Mouse (Mus musculus) frontal cortex, postnatal 10 days (tissue): ENCODE results near the gene Tspan14.

Source experiments
- DNase-seq, 2 experiments: peaks; one replicate each; pipeline ENCODE4 v3.0.0; 2022; ENCODE audit warnings: low spot score in 2 of 2, mixed read lengths in 1 of 2

Tspan14 gene

GRCm38 (mm10) chr14:40952715-40953114, 13.9 kb downstream of the Tspan14 start:
- no peak for DNase-seq

DNA sequence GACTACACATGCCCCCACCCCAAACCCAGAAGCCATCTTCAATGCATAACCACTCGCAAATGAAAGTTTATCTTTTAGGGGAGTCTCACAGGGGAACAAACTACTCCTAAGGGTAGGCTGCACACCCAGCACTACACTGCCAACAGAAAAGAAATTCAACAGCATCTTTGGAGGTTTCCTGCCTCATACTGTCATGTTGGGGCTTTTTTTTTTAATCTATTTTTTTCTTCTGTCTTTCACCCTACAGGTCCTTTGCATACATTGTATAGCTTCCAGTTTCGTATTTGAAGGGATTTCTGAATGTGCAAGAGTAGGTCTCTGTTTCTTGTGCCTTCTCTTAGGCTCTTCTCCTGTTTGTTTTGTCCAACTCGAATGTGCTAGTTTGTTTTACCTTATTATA, 14.3 kb downstream of the Tspan14 start:
- DNase-seq: no peak

GRCm38 (mm10) chr14:40949730-40950614, 16.6 kb downstream of the Tspan14 start:
- DNase-seq: no peak

- DNase-seq: no peak
These were observed 17.6 kb downstream of the Tspan14 start for GRCm38 (mm10) chr14:40949047-40949446.

- no peak for DNase-seq
These were observed 18.1 kb downstream of the Tspan14 start for GRCm38 (mm10) chr14:40948522-40948921.

DNA sequence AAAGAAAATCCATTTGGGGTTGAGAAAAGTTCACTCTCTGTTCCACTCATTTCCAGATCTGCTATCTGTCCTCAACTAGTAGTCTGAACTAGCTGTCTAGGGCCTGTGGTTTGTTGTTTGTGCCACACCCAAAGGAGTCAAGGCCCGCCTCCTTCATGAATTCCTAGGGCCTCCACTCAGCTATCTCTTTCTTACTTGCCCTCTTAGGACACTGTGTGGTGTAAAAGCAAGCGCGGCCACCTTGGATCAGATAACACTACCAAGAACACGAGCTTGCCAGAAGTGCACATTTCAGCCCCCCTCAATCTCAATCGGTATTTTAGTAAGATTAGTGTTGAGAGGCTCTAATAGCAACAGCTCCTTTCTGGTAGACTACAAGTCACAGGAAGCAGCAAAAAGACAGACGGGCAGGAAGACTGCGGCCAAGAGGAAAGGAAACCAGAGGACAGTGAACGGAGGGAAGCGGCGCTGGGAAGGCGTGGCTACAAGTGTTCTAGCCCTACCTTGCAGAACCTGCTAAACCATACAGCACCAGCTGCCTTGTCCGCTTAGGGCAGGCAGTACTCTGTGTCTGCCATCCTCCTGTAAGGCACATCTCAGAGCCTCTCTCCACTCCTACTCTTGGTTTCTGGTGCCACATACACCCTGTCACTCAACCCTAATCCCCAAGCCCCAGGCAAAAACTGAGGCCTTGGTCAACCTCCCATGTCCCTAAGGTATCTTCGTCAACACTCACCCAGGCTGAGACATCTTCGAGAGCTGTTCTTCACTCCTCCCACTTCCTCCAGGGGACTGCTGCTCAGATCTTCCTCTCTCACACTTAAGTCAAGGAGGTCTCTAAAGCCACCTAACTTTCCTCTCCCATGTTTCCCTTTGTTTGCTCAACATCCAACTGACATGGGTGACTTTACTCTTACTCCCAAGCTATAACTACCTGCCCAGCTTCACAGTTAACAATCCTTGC, 18.9 kb downstream of the Tspan14 start:
- DNase-seq: no peak

DNA sequence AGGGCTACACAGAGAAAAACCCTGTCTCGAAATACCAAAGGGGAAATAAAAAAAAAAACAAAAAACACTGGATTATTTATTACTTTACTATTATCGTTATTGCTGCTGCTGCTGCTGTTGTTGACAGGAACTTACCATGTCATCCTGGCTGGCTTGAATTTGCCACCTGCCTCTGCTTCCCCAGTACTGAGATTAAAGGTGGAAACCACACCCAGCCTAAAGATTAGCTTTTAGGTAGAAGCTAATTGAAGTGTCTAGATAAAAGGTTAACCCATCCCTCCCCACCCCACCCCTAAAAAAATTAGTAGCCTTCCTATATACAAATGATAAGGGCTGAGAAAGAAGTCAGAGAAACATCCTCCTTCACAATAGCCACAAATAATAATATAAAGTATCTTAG, 22.8 kb downstream of the Tspan14 start:
- DNase-seq: no peak

DNA sequence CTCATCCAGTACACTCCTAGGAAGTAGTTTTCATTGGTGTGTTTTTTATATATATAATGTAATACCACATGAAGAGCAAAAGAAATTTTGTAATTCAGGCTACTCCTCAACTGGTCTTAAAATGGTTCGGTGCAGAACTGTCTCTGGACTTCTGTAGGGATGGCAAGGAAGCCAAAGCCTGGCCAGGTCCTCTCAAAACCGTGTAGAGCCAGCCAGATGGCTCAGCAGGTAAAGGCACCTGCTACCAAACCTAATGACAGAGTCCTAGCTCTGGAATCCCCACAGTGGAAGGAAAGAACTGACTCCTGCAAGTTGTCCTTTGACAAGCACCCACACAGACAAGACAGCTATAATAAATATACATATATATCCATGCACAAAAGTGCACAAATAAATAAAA, 24.2 kb downstream of the Tspan14 start:
- no peak for DNase-seq

DNA sequence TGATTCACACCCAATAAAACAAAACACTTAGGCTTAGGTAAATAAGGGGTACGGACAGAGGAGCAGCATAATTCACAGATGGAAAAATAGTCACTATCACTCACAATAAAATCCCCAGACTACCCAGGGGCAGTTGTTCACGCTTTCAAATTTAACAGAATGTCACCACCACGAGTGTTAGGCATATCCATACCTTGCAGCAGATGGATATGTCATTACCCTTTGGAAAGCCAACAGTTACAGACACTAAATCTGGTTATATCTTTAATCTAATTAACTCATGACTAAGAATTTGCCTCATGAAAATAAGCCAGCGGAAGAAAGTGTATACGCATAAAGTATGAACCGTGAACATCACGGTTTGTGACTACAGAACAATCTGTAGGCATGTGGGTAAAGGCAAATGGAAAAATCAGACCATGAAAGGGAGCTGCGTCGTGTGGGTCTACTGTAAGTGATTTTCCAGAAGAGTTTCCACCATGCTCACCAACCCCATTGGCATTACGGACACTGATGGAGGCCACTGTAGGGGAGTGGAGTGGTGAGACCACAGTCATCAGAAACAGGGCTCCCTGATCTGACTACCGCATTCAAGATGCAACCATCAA, 28.1 kb downstream of the Tspan14 start:
- no peak for DNase-seq

DNA sequence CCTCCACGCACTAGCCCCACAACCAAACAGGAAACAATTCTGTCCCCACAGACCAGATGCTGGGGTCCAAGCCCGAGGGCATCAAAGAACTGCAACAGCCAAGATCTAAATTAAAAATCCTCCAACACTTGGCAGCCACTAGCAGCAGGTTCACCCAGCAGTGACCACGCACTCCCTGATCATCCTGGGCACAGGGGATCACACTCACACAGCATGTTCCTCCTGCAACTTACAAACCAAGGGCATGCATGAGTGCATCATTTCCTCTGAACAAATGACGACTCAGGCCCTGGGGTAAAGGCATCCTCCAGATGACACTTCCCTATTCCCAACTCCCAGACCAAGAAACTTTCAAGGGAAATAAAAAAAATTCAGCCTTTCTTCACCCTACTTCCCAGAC, 29.6 kb downstream of the Tspan14 start:
- DNase-seq: no peak

DNA sequence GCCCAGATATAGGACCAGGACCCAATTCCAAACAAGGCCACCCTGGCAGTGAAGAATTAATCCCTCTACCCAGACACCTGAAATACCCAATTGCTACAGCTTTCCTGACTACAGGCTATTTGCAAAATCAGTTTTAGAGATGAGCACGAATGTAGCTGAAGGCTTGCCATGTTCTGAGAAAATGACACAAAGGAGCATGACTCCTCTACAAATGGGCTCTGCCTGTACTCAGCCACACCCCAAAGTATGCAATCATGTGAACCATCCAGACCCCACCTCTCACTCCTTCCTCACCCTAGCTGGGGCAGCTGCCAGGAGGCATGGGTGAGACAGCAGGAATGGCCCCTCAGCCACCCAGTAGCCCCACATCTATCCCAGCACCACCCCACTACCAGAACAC, 31.1 kb downstream of the Tspan14 start:
- DNase-seq: no peak

- DNase-seq: no peak
These were observed 31.6 kb downstream of the Tspan14 start for GRCm38 (mm10) chr14:40935054-40935453.

- DNase-seq: no peak
These were observed 33.3 kb downstream of the Tspan14 start for GRCm38 (mm10) chr14:40933328-40933727.

DNA sequence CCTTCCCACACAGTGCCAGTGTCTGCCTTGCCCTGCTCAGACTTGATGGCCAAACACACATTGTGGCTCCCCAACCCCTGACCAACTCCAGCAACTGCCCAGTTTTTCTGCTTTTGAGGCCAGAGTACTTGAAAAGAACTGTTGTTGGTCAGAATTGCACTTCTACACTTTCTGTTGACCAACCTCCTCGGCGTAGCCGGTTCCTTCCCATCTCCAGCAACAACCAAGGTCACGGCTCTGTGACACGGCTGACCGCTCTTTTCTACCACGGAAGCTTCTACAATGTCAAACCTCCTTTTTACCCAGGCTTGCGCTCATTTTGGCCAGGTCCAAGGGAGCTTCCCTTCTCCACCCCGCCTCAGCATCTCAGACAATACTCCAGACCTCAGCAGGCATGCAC, 34.4 kb downstream of the Tspan14 start:
- no peak for DNase-seq

- no peak for DNase-seq
These were observed 35.3 kb downstream of the Tspan14 start for GRCm38 (mm10) chr14:40931115-40931829.

- no peak for DNase-seq
These were observed 36.7 kb downstream of the Tspan14 start for GRCm38 (mm10) chr14:40929943-40930342.

DNA sequence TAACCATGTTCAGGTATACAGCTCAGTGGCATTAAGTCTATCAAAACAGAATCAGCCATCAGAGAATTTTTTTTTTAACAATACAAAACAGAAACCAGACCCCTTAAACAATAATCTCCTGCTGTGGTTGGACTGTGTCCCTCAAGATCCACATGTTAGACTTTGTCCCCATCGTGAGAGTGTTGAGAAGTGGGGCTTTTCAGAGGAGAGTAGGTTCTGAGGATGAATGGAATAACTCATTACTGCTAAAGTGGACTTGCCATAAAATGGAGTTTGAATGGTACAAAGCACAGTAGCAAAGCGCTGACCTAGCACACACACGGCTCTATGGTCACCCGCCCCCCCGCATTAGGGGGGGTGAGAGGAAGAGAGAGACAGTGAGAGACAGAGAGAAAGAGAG, 37.7 kb downstream of the Tspan14 start:
- DNase-seq: no peak

DNA sequence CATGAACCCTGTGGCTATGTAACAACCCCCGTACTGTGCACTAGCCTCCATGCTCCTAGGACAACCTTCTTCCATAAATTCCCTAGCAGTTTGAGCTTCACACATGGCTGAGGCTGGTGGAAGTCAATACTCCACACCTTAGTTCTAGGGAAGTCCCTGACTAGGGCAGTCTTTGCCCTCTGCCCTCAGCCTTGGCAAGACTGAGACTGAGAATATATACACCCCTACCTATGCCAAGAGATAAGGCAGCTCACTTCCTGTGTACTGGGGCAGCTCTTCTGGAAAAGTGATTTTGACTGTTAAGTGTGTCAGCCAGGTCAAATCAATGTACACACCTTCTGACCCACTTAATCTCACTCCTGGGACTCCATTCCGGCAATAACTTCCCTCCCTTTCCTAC, 39.6 kb downstream of the Tspan14 start:
- DNase-seq: no peak

DNA sequence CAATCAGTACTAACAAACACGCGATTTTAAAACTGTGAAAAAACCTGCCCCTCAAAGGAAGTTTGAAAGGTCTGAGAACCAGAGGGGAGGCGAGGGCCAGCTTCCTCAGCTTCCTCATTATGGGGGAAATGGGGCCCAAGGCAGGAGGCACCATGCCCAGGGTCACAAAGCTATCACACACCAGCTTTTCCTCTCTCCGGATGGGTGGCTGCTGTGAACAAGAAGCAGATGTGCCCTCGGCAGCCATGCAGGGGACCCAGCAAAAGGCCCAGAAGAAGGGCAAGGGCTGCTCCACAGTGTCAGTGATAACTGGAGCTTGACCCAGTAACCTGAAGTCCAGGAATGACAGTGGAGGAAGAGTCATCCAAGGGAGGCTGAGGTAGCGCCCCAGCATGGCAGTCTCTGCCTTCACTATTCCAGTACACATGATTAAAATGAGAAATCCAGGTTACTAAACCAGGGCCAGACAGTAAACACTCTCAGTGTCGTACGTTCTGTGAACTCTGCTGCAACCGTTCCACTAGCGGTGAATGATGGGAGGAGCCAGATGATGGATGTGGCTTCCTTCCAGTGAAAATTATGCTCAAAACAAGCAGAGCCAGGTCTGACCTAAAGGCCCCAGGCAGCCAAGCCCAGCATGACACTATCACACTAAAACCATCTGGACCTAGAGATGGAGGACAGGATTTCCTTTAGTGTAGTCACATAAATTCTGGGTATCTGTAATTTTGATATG, 42.1 kb downstream of the Tspan14 start:
- peak in 1 of 2 experiments; percentile 30 for DNase-seq

DNA sequence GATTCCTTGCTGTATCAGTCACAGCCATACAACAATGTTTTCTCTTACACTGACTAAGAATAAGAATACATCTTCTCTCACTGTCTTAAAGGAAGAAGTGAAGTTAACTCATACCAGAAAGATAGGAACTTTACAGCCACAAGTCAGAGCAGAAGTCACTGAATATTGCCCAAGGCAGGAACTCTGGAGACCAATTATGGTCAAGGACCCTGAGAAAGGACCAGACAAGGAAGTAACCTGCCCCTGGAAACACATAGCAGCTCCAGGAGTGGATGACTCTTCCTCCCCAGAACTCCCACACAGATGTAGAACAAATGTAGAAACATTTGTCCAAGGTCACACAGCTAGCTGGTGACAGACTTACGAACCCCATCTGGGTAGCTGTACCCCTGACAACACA, 45.4 kb downstream of the Tspan14 start:
- DNase-seq: no peak

DNA sequence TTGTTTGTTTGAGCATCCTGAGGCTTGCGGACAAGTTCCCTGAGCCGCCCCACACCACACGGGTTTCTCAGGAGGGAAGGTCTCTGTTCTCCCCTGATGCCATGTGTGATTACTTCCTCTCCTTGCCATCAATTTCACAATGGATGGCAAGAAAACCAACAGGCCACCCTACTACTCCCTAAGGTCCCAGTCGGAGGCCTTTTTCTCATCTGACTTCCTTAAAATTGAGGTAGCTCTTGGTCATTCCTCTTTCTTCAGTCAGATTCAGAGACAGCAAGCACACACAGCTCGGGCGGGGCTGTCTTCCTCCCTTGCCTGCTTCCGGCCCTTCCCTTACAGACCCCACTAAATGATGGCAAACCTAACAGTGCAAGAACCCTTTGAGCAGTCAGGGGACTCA, 47.1 kb downstream of the Tspan14 start:
- DNase-seq: no peak
